Mouse (Mus musculus) liver, embryonic 16.5 days (tissue): ENCODE results near the gene Edn2. TPM values are rescaled to one million over a fixed set of nuclear protein-coding genes. Genes with fewer than 3 reads are reported as not detected.

ENCODE experiments used
- ATAC-seq: fragments of 200-750 bp; cut with Nextera tagmentation; 2 replicates; pipeline ENCODE4 v1.8.0; 2017; ENCODE audit warnings: low read depth, mild to moderate bottlenecking, moderate number of reproducible peaks, moderate library complexity
- H3K27ac ChIP-seq: fragments of 300-500 bp; sonication (generic); 2 replicates; pipeline ENCODE4 v1.5.1; 2014; ENCODE audit warnings: mild to moderate bottlenecking, low read length
- H3K27me3 ChIP-seq: fragments of 300-500 bp; sonication (generic); 2 replicates; pipeline ENCODE4 v1.6.1; 2014; ENCODE audit warnings: low read depth, low read length, mixed read lengths; ENCODE audit not compliant: control insufficient read depth, insufficient read depth
- H3K36me3 ChIP-seq: fragments of 300-500 bp; sonication (generic); 2 replicates; pipeline ENCODE4 v1.6.1; 2014; ENCODE audit warnings: mild to moderate bottlenecking; ENCODE audit not compliant: control insufficient read depth, insufficient read depth
- H3K4me1 ChIP-seq: fragments of 300-500 bp; sonication (generic); 2 replicates; pipeline ENCODE4 v1.6.1; 2014; ENCODE audit warnings: low read depth, low read length, mixed read lengths; ENCODE audit not compliant: control insufficient read depth
- H3K4me2 ChIP-seq: fragments of 300-500 bp; sonication (generic); 2 replicates; pipeline ENCODE4 v1.6.1; 2014; ENCODE audit warnings: low read depth, low read length, mixed read lengths
- H3K4me3 ChIP-seq: fragments of 300-500 bp; sonication (generic); 2 replicates; pipeline ENCODE4 v1.5.1; 2014; ENCODE audit warnings: low read depth, mild to moderate bottlenecking, low read length
- H3K9ac ChIP-seq: fragments of 300-500 bp; sonication (generic); 2 replicates; pipeline ENCODE4 v1.6.1; 2014; ENCODE audit warnings: low read depth, low read length
- H3K9me3 ChIP-seq: fragments of 300-500 bp; sonication (generic); replicated peaks from 2 replicates; pipeline ENCODE4 v1.6.1; 2016; ENCODE audit warnings: low read length; ENCODE audit not compliant: control insufficient read depth
- WGBS: fragments of 180-500 bp; shearing (Covaris S2); extraction: QIAGEN DNeasy Blood & Tissue Kit; methylation state at CpG from one replicate; pipeline ENCODE4 v1.1.7; 2014; ENCODE audit not compliant: insufficient replicate concordance; 5-methylcytosine and 5-hydroxymethylcytosine counted together
- polyA plus RNA-seq: library from polyadenylated mRNA; unstranded; fragments of >200 nt; fragmentation: Nextera tagmentation; extraction: Ambion mirVana; gene quantifications from 2 replicates; pipeline ENCODE4 v1.2.1, GENCODE M21; 2015

Edn2 gene
- 0.07 TPM in 1 of 2 replicates, not detected in the other for polyA plus RNA-seq

GRCm38 (mm10) chr4:120161166-120161949 is at the start of gene Edn2:
Gene Edn2 (plus strand): TSS chr4:120161206.
- Histone ChIP-seq H3K9me3 (no peaks in the 10 kb centered on the region), H3K27ac (no peak within 1 kb of the TSS), H3K4me2 (no peak within 1 kb of the TSS), H3K36me3 (no peaks in the 10 kb centered on the region), H3K4me3 (no peak within 1 kb of the TSS), H3K9ac (no peak within 1 kb of the TSS), H3K4me1 (no peaks in the 10 kb centered on the region), H3K27me3 (no peaks in the 10 kb centered on the region)
- WGBS = 40% methylated on average over 29 of the region's 29 CpGs
- ATAC-seq = peak; percentile 27; the same call in 1 of the 2 replicates

- 67% methylated on average over 3 of the region's 3 CpGs for WGBS
- Histone ChIP-seq H3K27ac (no peak overlapping the region), H3K4me3 (no peak overlapping the region), H3K4me1 (no peaks in the 10 kb centered on the region), H3K27me3 (no peaks in the 10 kb centered on the region), H3K36me3 (no peaks in the 10 kb centered on the region), H3K9me3 (no peaks in the 10 kb centered on the region), H3K4me2 (no peak overlapping the region), H3K9ac (no peak overlapping the region)
- no peak for ATAC-seq
These were observed 45.5 kb upstream of the Edn2 start for GRCm38 (mm10) chr4:120115516-120115915.

GRCm38 (mm10) chr4:120116312-120116711 is 44.7 kb upstream of the Edn2 start:
- Histone ChIP-seq H3K4me3 (no peak overlapping the region), H3K36me3 (no peaks in the 10 kb centered on the region), H3K27ac (no peak overlapping the region), H3K9ac (no peak overlapping the region), H3K4me2 (no peak overlapping the region), H3K27me3 (no peaks in the 10 kb centered on the region), H3K9me3 (no peaks in the 10 kb centered on the region), H3K4me1 (no peaks in the 10 kb centered on the region)
- no peak for ATAC-seq
- WGBS = 45% methylated on average over 1 of the region's 1 CpGs

- no peak overlapping the region for H3K27ac ChIP-seq
- H3K9ac ChIP-seq = no peak overlapping the region
- no peak overlapping the region for H3K4me3 ChIP-seq
- H3K9me3 ChIP-seq = no peaks in the 10 kb centered on the region
- ATAC-seq = no peak
- H3K27me3 ChIP-seq = no peaks in the 10 kb centered on the region
- no peaks in the 10 kb centered on the region for H3K4me1 ChIP-seq
- no peaks in the 10 kb centered on the region for H3K36me3 ChIP-seq
- 20% methylated on average over 8 of the region's 8 CpGs for WGBS
- H3K4me2 ChIP-seq = no peak overlapping the region
These were observed 40.7 kb upstream of the Edn2 start for GRCm38 (mm10) chr4:120120276-120120675.

GRCm38 (mm10) chr4:120124656-120125055 is 36.4 kb upstream of the Edn2 start:
- H3K4me3 ChIP-seq = no peak overlapping the region
- H3K9ac ChIP-seq = no peak overlapping the region
- no peaks in the 10 kb centered on the region for H3K27me3 ChIP-seq
- ATAC-seq = no peak
- no peaks in the 10 kb centered on the region; the same call in 1 of the 2 replicates for H3K4me1 ChIP-seq
- H3K4me2 ChIP-seq = no peak overlapping the region
- no peaks in the 10 kb centered on the region for H3K36me3 ChIP-seq
- H3K27ac ChIP-seq = no peak overlapping the region
- WGBS = 47% methylated on average over 6 of the region's 6 CpGs
- H3K9me3 ChIP-seq = no peaks in the 10 kb centered on the region

GRCm38 (mm10) chr4:120126047-120126446 is 35.0 kb upstream of the Edn2 start:
- no peak overlapping the region for H3K9ac ChIP-seq
- no peaks in the 10 kb centered on the region; the same call in 1 of the 2 replicates for H3K4me1 ChIP-seq
- H3K4me2 ChIP-seq = no peak overlapping the region
- no peaks in the 10 kb centered on the region for H3K9me3 ChIP-seq
- H3K36me3 ChIP-seq = no peaks in the 10 kb centered on the region
- no peak overlapping the region for H3K27ac ChIP-seq
- no peaks in the 10 kb centered on the region for H3K27me3 ChIP-seq
- WGBS = 64% methylated on average over 6 of the region's 6 CpGs
- ATAC-seq = no peak
- no peak overlapping the region for H3K4me3 ChIP-seq

GRCm38 (mm10) chr4:120127333-120127732 is 33.7 kb upstream of the Edn2 start:
- ATAC-seq = no peak
- Histone ChIP-seq H3K4me1 (no peaks in the 10 kb centered on the region; the same call in 1 of the 2 replicates), H3K27ac (no peak overlapping the region), H3K9ac (no peak overlapping the region), H3K36me3 (no peaks in the 10 kb centered on the region), H3K4me3 (no peak overlapping the region), H3K4me2 (no peak overlapping the region), H3K9me3 (no peaks in the 10 kb centered on the region), H3K27me3 (no peaks in the 10 kb centered on the region)
- 57% methylated on average over 3 of the region's 3 CpGs for WGBS

GRCm38 (mm10) chr4:120128033-120128432 is 33.0 kb upstream of the Edn2 start:
- WGBS = 50% methylated on average over 4 of the region's 4 CpGs
- H3K9ac ChIP-seq = no peak overlapping the region
- no peaks in the 10 kb centered on the region for H3K27me3 ChIP-seq
- H3K4me3 ChIP-seq = no peak overlapping the region
- H3K4me1 ChIP-seq = no peaks in the 10 kb centered on the region; the same call in 1 of the 2 replicates
- no peaks in the 10 kb centered on the region for H3K9me3 ChIP-seq
- H3K36me3 ChIP-seq = no peaks in the 10 kb centered on the region
- no peak overlapping the region for H3K27ac ChIP-seq
- H3K4me2 ChIP-seq = no peak overlapping the region
- ATAC-seq = peak; percentile 50; the same call in 1 of the 2 replicates

- no peak overlapping the region for H3K4me3 ChIP-seq
- H3K27me3 ChIP-seq = no peaks in the 10 kb centered on the region
- no peaks in the 10 kb centered on the region for H3K36me3 ChIP-seq
- no peak overlapping the region for H3K4me2 ChIP-seq
- WGBS = 31% methylated on average over 4 of the region's 4 CpGs
- no peak for ATAC-seq
- H3K27ac ChIP-seq = no peak overlapping the region
- no peak overlapping the region for H3K9ac ChIP-seq
- no peaks in the 10 kb centered on the region; the same call in 1 of the 2 replicates for H3K4me1 ChIP-seq
- no peaks in the 10 kb centered on the region for H3K9me3 ChIP-seq
These were observed 31.6 kb upstream of the Edn2 start for GRCm38 (mm10) chr4:120129233-120129885.
